Comparison of ENCODE assay signal across 9 mouse cellular contexts in genomic region chr11:94265134-94265785, GRCm38 (mm10). TPM values are rescaled to one million over a fixed set of nuclear protein-coding genes. Genes with fewer than 3 reads are reported as not detected.
A peak's percentile ranks its signal among the peaks of the same experiment; 100 is the strongest.
DNase-seq lines count a peak whose midpoint lies in the region; ATAC-seq and TF ChIP-seq lines count a peak whose summit lies in the region.
"Had no signal": no experiment of that assay in that cellular context is flagged by ENCODE, and none has a peak within 500 bp of the region (broad histone marks: within the 10 kb centered on the region; RNA-seq: fewer than 3 reads in every experiment).

No protein-coding gene starts in this region.

- H3K9ac ChIP-seq in kidney, embryonic 14.5 days (ENCODE audit: low read depth, low read length) = peak overlapping the region; percentile 38; the same call in 1 of the 2 replicates
- peak overlapping the region; percentile 28 for H3K9ac ChIP-seq in lung, embryonic 14.5 days
- peak overlapping the region; percentile 36 for H3K9ac ChIP-seq in neural tube, embryonic 15.5 days (replicated peaks)

- no peaks in the 10 kb centered on the region for H3K4me1 ChIP-seq in kidney, embryonic 14.5 days (ENCODE audit: control insufficient read depth, insufficient read depth, low read length)
- no peaks in the 10 kb centered on the region for H3K4me1 ChIP-seq in lung, embryonic 14.5 days (ENCODE audit: insufficient read depth)
- H3K4me1 ChIP-seq in neural tube, embryonic 15.5 days = peaks cover 10% of the 10 kb centered on the region; the same call in 1 of the 2 replicates

- H3K27me3 ChIP-seq in kidney, embryonic 14.5 days (ENCODE audit: control insufficient read depth, insufficient read depth, low read length) = no peaks in the 10 kb centered on the region
- H3K27me3 ChIP-seq in lung, embryonic 14.5 days (ENCODE audit: insufficient read depth, low read length) = no peaks in the 10 kb centered on the region
- H3K27me3 ChIP-seq in neural tube, embryonic 15.5 days (replicated peaks) = no peaks in the 10 kb centered on the region

- H3K9me3 ChIP-seq in kidney, embryonic 14.5 days (ENCODE audit: control insufficient read depth, low read length) = no peaks in the 10 kb centered on the region
- H3K9me3 ChIP-seq in lung, embryonic 14.5 days (ENCODE audit: low read depth, low read length) = no peaks in the 10 kb centered on the region
- H3K9me3 ChIP-seq in neural tube, embryonic 15.5 days (replicated peaks) = no peaks in the 10 kb centered on the region

- H3K4me2 ChIP-seq in kidney, embryonic 14.5 days (replicated peaks; ENCODE audit: low read depth, low read length) = peak overlapping the region; percentile 56
- H3K4me2 ChIP-seq in lung, embryonic 14.5 days = peak overlapping the region; percentile 66
- peak overlapping the region; percentile 66 for H3K4me2 ChIP-seq in neural tube, embryonic 15.5 days

- under 1% methylated on average over 18 of the region's 18 CpGs for WGBS in kidney, embryonic 14.5 days
- under 1% methylated on average over 18 of the region's 18 CpGs for WGBS in lung, embryonic 14.5 days
- under 1% methylated on average over 18 of the region's 18 CpGs for WGBS in neural tube, embryonic 15.5 days

- peak overlapping the region; percentile 38 for H3K4me3 ChIP-seq in kidney, embryonic 14.5 days (ENCODE audit: low read length)
- peak overlapping the region; percentile 27 for H3K4me3 ChIP-seq in lung, embryonic 14.5 days (ENCODE audit: low read depth, low read length)
- H3K4me3 ChIP-seq in neural tube, embryonic 15.5 days (replicated peaks) = peak overlapping the region; percentile 36

- ATAC-seq in CD4-positive, CD25-positive, alpha-beta regulatory T cell, adult 4 months = peak; percentile 29
- peak; percentile 71 for ATAC-seq in kidney, embryonic 14.5 days (ENCODE audit: low FRiP score, low TSS enrichment)
- peak; percentile 78 for ATAC-seq in lung, embryonic 14.5 days (ENCODE audit: insufficient read depth)
- ATAC-seq in neural tube, embryonic 15.5 days (ENCODE audit: low FRiP score) = peak; percentile 74; the same call in 1 of the 2 replicates

- no peak overlapping the region for H3K27ac ChIP-seq in kidney, embryonic 14.5 days (ENCODE audit: low read depth, low read length)
- peak overlapping the region; percentile 15; the same call in 1 of the 2 replicates for H3K27ac ChIP-seq in lung, embryonic 14.5 days (ENCODE audit: low read depth)
- peak overlapping the region; percentile 58 for H3K27ac ChIP-seq in neural tube, embryonic 15.5 days (replicated peaks)

- TF ChIP-seq CTCF in lung, embryonic 14.5 days (IDR thresholded peaks at IDR 0.05; ENCODE audit: low read depth) = peak; percentile 68

- H3K36me3 ChIP-seq in kidney, embryonic 14.5 days (ENCODE audit: control insufficient read depth, insufficient read depth, low read length) = no peaks in the 10 kb centered on the region
- no peaks in the 10 kb centered on the region for H3K36me3 ChIP-seq in lung, embryonic 14.5 days (ENCODE audit: insufficient read depth)
- H3K36me3 ChIP-seq in neural tube, embryonic 15.5 days = no peaks in the 10 kb centered on the region

- DNase-seq in adrenal gland, adult 18-20 months (ENCODE audit: low spot score in 2 of 2) = peak; percentile 36 to 42
- DNase-seq in embryo, embryonic 9.5 days (ENCODE audit: extremely low spot score) = peak; percentile 69
- DNase-seq in heart, adult 9 months (ENCODE audit: low spot score in 2 of 2) = peak; percentile 25 to 48
- peak; percentile 76 for DNase-seq in lung, embryonic 14.5 days
- DNase-seq in frontal cortex, postnatal 14 days (ENCODE audit: low spot score in 2 of 2) = no peak

RNA-seq across cellular contexts. Expression of gene Gm21885, which starts 16.4 kb away (rescaled TPM):
- polyA plus RNA-seq in CD4-positive, CD25-positive, alpha-beta regulatory T cell, adult 4 months (2017; shearing (Covaris generic)) = 1 to 10 TPM in 1 of 2 experiments, not detected in 1; 1.3 TPM
- total RNA-seq in adrenal gland, adult 18-20 months (2021) = not detected
- 1.0 TPM in 1 of 2 replicates, not detected in the other for polyA plus RNA-seq in kidney, embryonic 14.5 days (2014; fragmentation: Nextera tagmentation; extraction: Ambion mirVana)
- polyA plus RNA-seq in lung, embryonic 14.5 days (2014; fragmentation: Nextera tagmentation; extraction: Ambion mirVana) = 0.41 and 0.68 TPM in 2 replicates
- not detected in 2 replicates for polyA plus RNA-seq in neural tube, embryonic 15.5 days (2015; fragmentation: Nextera tagmentation; extraction: Ambion mirVana)
- total RNA-seq: layer of hippocampus, postnatal 36 days had no signal

RNA-seq across cellular contexts. Expression of gene Wfikkn2, which starts 19.5 kb away (rescaled TPM):
- polyA plus RNA-seq in CD4-positive, CD25-positive, alpha-beta regulatory T cell, adult 4 months (2017; shearing (Covaris generic)) = 1 to 10 TPM in 1 of 2 experiments, under 1 TPM in 1; 0.86 to 2.4 TPM
- total RNA-seq in adrenal gland, adult 18-20 months (2021) = 1 to 10 TPM in 1 of 2 experiments, under 1 TPM in 1; 0.53 to 2.2 TPM
- 0.79 and 1.2 TPM in 2 replicates for polyA plus RNA-seq in kidney, embryonic 14.5 days (2014; fragmentation: Nextera tagmentation; extraction: Ambion mirVana)
- polyA plus RNA-seq in lung, embryonic 14.5 days (2014; fragmentation: Nextera tagmentation; extraction: Ambion mirVana) = 0.45 and 0.65 TPM in 2 replicates
- polyA plus RNA-seq in neural tube, embryonic 15.5 days (2015; fragmentation: Nextera tagmentation; extraction: Ambion mirVana) = 3.2 and 5.5 TPM in 2 replicates

RNA-seq across cellular contexts. Expression of gene Tob1, which starts 54.0 kb away (rescaled TPM):
- 1 to 10 TPM; 4.7 to 8.9 TPM for polyA plus RNA-seq in CD4-positive, CD25-positive, alpha-beta regulatory T cell, adult 4 months (2017; shearing (Covaris generic))
- 100 to 1,000 TPM; 170 to 250 TPM for total RNA-seq in adrenal gland, adult 18-20 months (2021)
- 27.2 and 36.6 TPM in 2 replicates for polyA plus RNA-seq in kidney, embryonic 14.5 days (2014; fragmentation: Nextera tagmentation; extraction: Ambion mirVana)
- 18.2 and 19.9 TPM in 2 replicates for polyA plus RNA-seq in lung, embryonic 14.5 days (2014; fragmentation: Nextera tagmentation; extraction: Ambion mirVana)
- polyA plus RNA-seq in neural tube, embryonic 15.5 days (2015; fragmentation: Nextera tagmentation; extraction: Ambion mirVana) = 28.3 and 31.4 TPM in 2 replicates

RNA-seq across cellular contexts. Expression of gene Luc7l3, which starts 56.5 kb away (rescaled TPM):
- 100 to 1,000 TPM; 153 to 164 TPM for polyA plus RNA-seq in CD4-positive, CD25-positive, alpha-beta regulatory T cell, adult 4 months (2017; shearing (Covaris generic))
- total RNA-seq in adrenal gland, adult 18-20 months (2021) = 10 to 100 TPM; 58.1 to 71.9 TPM
- polyA plus RNA-seq in kidney, embryonic 14.5 days (2014; fragmentation: Nextera tagmentation; extraction: Ambion mirVana) = 106 and 147 TPM in 2 replicates
- 93.2 and 95.8 TPM in 2 replicates for polyA plus RNA-seq in lung, embryonic 14.5 days (2014; fragmentation: Nextera tagmentation; extraction: Ambion mirVana)
- polyA plus RNA-seq in neural tube, embryonic 15.5 days (2015; fragmentation: Nextera tagmentation; extraction: Ambion mirVana) = 124 and 133 TPM in 2 replicates

Comparison
In these comparisons a context has a peak if more than half of its experiments do, and no peak if none do; other contexts are left out.
1. DNase-seq: peak in adrenal gland, adult 18-20 months (2 of 2), embryo, embryonic 9.5 days (single experiment), heart, adult 9 months (2 of 2) and lung, embryonic 14.5 days (single experiment); none in frontal cortex, postnatal 14 days (0 of 2).
2. Peak in every context shown above with its lines, with median percentiles within 50 percentile points of each other: ATAC-seq, H3K4me2 ChIP-seq, H3K4me3 ChIP-seq and H3K9ac ChIP-seq.